Mouse (Mus musculus) E14TG2a.4 (cell line): ENCODE data around the gene Mocs3.

Experiments
- H3K27me3 ChIP-seq: 2 replicates; pipeline ENCODE4 v1.6.1; 2014; ENCODE audit warnings: low read length, control low read depth; ENCODE audit not compliant: insufficient read depth
- H3K36me3 ChIP-seq: 2 replicates; pipeline ENCODE4 v1.6.1; 2014; ENCODE audit warnings: low read length, control low read depth; ENCODE audit not compliant: insufficient read depth
- H3K4me1 ChIP-seq: replicated peaks from 2 replicates; pipeline ENCODE4 v1.6.1; 2014; ENCODE audit warnings: low read depth, low read length, control low read depth
- H3K4me3 ChIP-seq: replicated peaks from 2 replicates; pipeline ENCODE4 v1.5.1; 2014; ENCODE audit warnings: mild to moderate bottlenecking, low read length
- H3K9me3 ChIP-seq: 2 replicates; pipeline ENCODE4 v1.6.1; 2014; ENCODE audit warnings: low read length, control low read depth
- CTCF ChIP-seq: conservative IDR thresholded peaks from 2 replicates; pipeline ENCODE4 v1.5.1; 2014; ENCODE audit warnings: low read length
- NANOG ChIP-seq: IDR thresholded peaks from 2 replicates; pipeline ENCODE4 v1.6.1; 2014; ENCODE audit warnings: borderline replicate concordance, low read length, mixed read lengths
- POU5F1 ChIP-seq: IDR thresholded peaks from 2 replicates; pipeline ENCODE4 v1.6.1; 2014; ENCODE audit warnings: low read length, borderline replicate concordance

Mocs3 gene

DNA sequence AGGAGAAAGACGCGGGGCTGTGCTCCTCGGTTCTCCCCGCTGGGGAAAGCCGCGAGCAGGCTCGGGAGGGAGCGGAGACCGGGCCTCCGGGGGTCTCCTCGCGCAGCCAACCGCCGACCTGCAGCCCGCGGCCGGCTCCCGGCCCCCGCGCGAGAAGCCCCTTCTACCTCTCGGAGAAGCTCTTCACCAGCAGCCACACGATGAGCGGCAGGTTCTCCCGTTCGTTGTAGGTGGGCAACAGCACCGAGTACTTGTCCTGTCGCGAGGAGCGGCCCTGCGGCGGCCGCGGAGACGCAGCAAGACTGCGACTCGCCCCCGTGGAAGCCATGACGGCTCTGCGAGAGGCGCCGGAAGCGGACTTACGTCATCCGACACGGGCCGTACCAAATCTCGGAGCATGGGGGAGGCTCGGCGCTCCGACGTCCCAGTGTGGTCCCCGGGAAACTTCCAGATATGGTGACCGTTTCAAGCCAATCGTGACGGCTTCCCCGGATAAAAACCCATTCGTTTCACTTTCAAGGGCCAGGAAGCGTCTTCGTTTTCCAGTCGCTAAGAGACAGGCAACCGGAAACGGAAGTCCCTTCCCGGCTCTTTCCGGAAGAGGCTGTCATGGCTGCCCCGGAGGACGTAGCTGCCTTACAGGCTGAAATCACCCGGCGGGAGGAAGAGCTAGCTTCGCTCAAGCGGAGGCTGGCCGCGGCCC is at the start of gene Mocs3, which contains the start of the genes Gm20716 and Dpm1:
Gene Mocs3 (plus strand): TSS at position 597 of the 703 bp plus-strand sequence.
Gene Gm20716 (minus strand): TSS at position 339 of the 703 bp plus-strand sequence.
Gene Dpm1 (minus strand): TSS at position 566 of the 703 bp plus-strand sequence.
- Histone ChIP-seq H3K27me3 (0 out of 2 replicates have a peak, but pooled peaks cover 3% of the 10 kb centered on the region), H3K4me3 (peak within 1 kb of the TSS; percentile 100), H3K9me3 (no peaks in the 10 kb centered on the region), H3K36me3 (peaks cover 58% of the 10 kb centered on the region), H3K4me1 (peaks cover 47% of the 10 kb centered on the region)
- no peak for TF ChIP-seq NANOG
- no peak for TF ChIP-seq POU5F1
- TF ChIP-seq CTCF, result no peak

DNA sequence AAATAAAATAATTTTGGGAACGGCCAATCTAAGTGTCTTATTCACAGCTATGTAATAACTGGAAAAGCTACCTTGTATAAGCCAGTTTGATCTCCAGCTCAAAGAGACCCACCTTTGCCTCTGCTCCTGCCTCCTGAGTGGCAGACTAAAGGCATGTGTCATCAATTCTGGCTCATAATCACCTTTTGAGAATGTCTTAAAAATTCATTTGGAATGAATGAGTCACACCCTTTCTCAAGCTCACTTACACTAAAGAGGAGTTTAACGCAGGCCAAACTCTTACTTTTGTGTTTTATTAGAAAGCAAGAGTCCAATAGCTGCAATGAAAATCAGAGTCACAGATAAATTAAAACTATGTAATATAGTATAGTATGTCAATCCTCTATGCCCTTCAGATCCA is 38.6 kb upstream of the Mocs3 start:
- no peak overlapping the region for H3K4me3 ChIP-seq
- peaks cover 85% of the 10 kb centered on the region for H3K36me3 ChIP-seq
- no peaks in the 10 kb centered on the region for H3K9me3 ChIP-seq
- no peaks in the 10 kb centered on the region for H3K27me3 ChIP-seq
- H3K4me1 ChIP-seq, result peaks cover 100% of the 10 kb centered on the region
- no peak for TF ChIP-seq POU5F1

DNA sequence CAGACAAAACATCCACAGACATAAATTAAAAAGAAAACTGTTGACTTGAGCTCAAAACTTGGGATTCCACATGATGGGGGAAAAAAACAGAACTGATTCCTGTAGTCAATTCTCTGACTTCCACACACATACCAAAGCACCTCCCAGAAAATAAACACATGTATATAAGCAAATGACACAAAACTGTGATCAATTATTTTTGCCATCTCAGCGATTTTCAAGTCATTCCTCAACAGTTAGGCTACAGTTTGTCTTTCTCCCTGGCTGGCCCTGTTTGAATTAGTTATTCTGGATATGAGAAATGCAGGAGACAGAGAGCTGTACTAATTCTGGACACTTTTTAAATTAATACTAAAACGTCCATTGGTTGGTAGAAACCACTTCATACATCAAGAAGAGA is 36.7 kb upstream of the Mocs3 start:
- H3K4me3 ChIP-seq, result no peak overlapping the region
- H3K36me3 ChIP-seq, result peaks cover 82% of the 10 kb centered on the region
- TF ChIP-seq POU5F1 (no peak), CTCF (no peak), NANOG (no peak)
- no peaks in the 10 kb centered on the region for H3K27me3 ChIP-seq
- H3K9me3 ChIP-seq, result no peaks in the 10 kb centered on the region
- peaks cover 98% of the 10 kb centered on the region for H3K4me1 ChIP-seq

DNA sequence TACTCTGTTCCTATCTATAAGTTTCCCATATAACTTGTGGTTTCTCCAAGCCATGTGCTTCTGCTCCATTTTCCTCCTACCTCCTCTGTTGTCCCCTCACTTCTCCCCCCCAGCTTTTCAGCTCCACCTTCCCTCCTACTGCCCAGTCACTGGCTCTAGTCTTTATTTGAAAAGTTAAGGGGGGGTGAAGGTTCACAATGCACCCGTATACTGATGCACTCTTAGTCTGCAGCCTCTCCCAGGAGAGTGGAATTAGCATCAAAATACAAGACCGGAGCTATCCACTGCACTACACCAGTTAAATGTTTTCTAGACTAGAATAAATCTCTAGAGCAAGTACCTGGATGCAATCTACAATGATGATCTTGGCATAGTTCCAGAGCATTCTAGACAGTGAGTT is 34.7 kb upstream of the Mocs3 start:
- TF ChIP-seq CTCF (no peak), NANOG (no peak), POU5F1 (no peak)
- peaks cover 79% of the 10 kb centered on the region for H3K36me3 ChIP-seq
- H3K4me1 ChIP-seq, result peaks cover 96% of the 10 kb centered on the region
- H3K4me3 ChIP-seq, result no peak overlapping the region
- H3K27me3 ChIP-seq, result no peaks in the 10 kb centered on the region
- no peaks in the 10 kb centered on the region for H3K9me3 ChIP-seq

DNA sequence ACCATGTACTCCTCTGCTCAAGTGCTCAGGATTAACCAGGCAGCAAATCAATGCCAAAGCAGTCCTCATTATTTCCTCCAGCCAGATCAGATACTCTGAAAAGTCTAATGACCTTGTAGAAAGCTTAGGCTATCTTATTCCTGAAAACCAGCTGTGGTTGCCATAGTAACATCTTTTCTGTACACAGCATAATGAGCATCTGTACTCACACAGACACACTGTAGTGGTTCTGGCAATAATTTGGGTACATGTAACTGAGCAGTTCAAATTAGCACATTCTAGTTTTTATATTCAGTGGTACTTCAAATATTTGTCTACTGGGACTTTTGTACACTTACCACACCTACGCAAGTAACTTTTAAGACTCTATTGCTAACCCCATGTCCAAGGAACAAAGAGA is 32.0 kb upstream of the Mocs3 start:
- Histone ChIP-seq H3K36me3 (peaks cover 73% of the 10 kb centered on the region), H3K4me1 (peaks cover 90% of the 10 kb centered on the region), H3K9me3 (no peaks in the 10 kb centered on the region), H3K4me3 (no peak overlapping the region), H3K27me3 (no peaks in the 10 kb centered on the region)
- TF ChIP-seq POU5F1, result no peak

DNA sequence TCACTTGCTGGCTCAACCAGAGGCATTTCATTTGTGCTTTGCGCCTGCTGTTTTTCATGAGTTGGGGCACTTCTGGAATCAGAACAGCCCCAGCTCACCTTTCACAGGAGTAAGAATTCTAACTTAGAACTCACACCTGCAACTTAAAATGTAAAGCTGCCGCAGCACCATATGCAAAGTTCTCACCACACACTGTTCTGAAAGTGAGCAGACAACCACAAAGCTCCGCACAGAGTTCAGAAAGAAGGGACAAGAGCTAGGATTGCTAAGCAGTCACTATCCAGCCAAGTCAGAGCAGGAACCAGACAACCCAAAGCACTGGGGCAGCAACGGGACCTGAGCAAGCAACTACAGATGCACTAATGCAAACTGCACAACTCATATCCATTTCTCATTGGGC is 30.9 kb upstream of the Mocs3 start:
- no peak overlapping the region for H3K4me3 ChIP-seq
- TF ChIP-seq POU5F1 (no peak), CTCF (no peak), NANOG (no peak)
- no peaks in the 10 kb centered on the region for H3K27me3 ChIP-seq
- H3K9me3 ChIP-seq, result no peaks in the 10 kb centered on the region
- H3K4me1 ChIP-seq, result peaks cover 90% of the 10 kb centered on the region
- peaks cover 80% of the 10 kb centered on the region for H3K36me3 ChIP-seq

DNA sequence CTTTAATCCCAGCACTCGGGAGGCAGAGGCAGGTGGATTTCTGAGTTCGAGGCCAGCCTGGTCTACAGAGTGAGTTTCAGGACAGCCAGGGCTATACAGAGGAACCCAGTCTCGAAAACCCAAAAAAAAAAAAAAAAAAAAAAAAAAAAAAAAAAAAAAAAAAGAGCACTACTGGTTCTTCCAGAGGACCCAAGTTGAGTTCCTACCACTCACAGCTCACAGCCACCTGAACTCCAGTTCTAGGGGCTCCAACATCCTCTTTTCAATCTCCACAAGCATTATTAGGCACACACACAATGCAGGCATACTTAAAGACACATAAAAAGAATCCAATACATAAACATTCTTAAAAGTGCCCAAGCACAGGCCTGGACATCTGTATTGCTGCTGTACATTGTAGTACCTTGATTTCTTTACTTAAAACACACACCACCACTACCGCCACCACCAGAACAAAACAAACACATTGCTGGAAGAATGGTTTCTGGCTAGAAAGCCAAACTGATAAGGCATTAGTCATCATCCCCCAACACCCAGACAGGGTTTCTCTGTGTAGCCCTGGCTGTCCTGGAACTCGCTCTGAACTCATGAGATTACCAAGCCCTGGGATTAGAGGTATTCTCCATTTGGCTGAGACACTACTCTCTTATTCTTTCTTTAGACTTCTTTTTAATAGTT is 30.3 kb upstream of the Mocs3 start:
- Histone ChIP-seq H3K36me3 (peaks cover 80% of the 10 kb centered on the region), H3K4me3 (no peak overlapping the region; the same call in 1 of the 2 replicates), H3K27me3 (no peaks in the 10 kb centered on the region), H3K9me3 (no peaks in the 10 kb centered on the region), H3K4me1 (peaks cover 89% of the 10 kb centered on the region)
- TF ChIP-seq NANOG (no peak), CTCF (no peak), POU5F1 (no peak)

DNA sequence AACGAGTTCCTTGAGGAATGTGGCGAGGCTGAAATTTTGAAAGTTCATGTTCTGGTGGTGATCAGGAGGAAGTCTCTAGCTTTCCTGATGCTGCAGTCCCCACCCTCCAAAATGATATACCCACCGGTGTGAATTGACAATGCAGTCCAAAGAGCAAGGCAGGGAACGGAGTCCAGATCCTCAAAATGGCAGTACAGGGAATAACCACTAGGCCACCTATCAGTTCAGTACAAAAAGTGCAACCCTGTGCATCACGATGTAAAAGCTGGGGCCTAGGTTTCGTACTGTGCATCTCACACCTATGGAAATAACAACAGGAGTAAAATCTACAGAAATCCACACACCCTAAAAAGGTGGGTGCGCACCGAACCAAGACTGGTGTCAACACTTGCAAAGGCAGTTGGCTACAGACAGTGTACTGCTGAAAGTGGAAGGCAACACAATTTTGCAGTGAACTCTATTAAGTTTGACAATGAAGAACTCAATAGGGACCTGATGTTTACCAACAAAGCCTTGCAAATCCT is 25.9 kb upstream of the Mocs3 start:
- Histone ChIP-seq H3K36me3 (peaks cover 70% of the 10 kb centered on the region), H3K4me3 (peak overlapping the region; percentile 89), H3K4me1 (peaks cover 65% of the 10 kb centered on the region), H3K9me3 (no peaks in the 10 kb centered on the region), H3K27me3 (no peaks in the 10 kb centered on the region)
- TF ChIP-seq NANOG (no peak), CTCF (0 out of 2 replicates have a peak, but pooled peaks have one; percentile 7)

DNA sequence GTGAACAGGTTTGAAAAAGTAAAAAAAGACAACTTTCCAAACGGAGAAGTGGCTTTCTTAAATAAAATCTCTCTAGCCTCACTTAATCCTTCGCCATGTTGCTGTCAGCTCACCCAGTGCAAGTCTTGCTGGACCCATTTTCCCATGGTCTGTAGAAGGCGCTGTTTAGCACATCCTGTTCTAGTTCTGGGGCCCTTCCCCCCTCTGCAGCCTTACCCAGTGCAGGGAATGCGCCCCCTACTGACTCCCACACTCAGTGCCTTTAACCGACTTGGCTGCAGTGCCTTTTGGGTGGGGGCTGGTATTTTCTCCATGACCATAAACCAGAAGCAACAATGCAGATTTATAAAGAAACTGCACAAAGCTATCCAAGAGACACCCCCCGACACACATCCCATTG is 25.2 kb upstream of the Mocs3 start:
- no peaks in the 10 kb centered on the region for H3K9me3 ChIP-seq
- peaks cover 72% of the 10 kb centered on the region for H3K36me3 ChIP-seq
- peaks cover 60% of the 10 kb centered on the region for H3K4me1 ChIP-seq
- TF ChIP-seq CTCF, result peak; percentile 96
- TF ChIP-seq NANOG, result no peak
- peak; percentile 12; the same call in 1 of the 2 replicates for TF ChIP-seq POU5F1
- H3K27me3 ChIP-seq, result no peaks in the 10 kb centered on the region
- H3K4me3 ChIP-seq, result peak overlapping the region; percentile 89
